Mouse (Mus musculus) hindbrain, embryonic 11.5 days (tissue): ENCODE results near the gene Masp1. TPM values are rescaled to one million over a fixed set of nuclear protein-coding genes. Genes with fewer than 3 reads are reported as not detected.

Experiments
- ATAC-seq: fragments of 200-750 bp; cut with Nextera tagmentation; 2 replicates; pipeline ENCODE4 v1.8.0; 2017; ENCODE audit warnings: mild to moderate bottlenecking, moderate TSS enrichment, moderate library complexity; ENCODE audit not compliant: low FRiP score
- DNase-seq: peaks from one replicate; pipeline ENCODE4 v3.0.0-alpha.2; 2015; ENCODE audit warnings: low spot score
- H3K27ac ChIP-seq: fragments of 300-500 bp; sonication (generic); 2 replicates; pipeline ENCODE4 v1.5.1; 2014; ENCODE audit warnings: mild to moderate bottlenecking, low read depth, low read length
- H3K27me3 ChIP-seq: fragments of 300-500 bp; sonication (generic); 2 replicates; pipeline ENCODE4 v1.6.1; 2014; ENCODE audit warnings: mild to moderate bottlenecking, low read length, moderate library complexity, mixed read lengths; ENCODE audit not compliant: control insufficient read depth, insufficient read depth
- H3K36me3 ChIP-seq: fragments of 300-500 bp; sonication (generic); 2 replicates; pipeline ENCODE4 v1.6.1; 2014; ENCODE audit warnings: mild to moderate bottlenecking, low read length, moderate library complexity, mixed read lengths; ENCODE audit not compliant: control insufficient read depth, insufficient read depth
- H3K4me1 ChIP-seq: fragments of 300-500 bp; sonication (generic); replicated peaks from 2 replicates; pipeline ENCODE4 v1.6.1; 2014; ENCODE audit warnings: low read length, mixed read lengths; ENCODE audit not compliant: control insufficient read depth, insufficient read depth
- H3K4me2 ChIP-seq: fragments of 300-500 bp; sonication (generic); replicated peaks from 2 replicates; pipeline ENCODE4 v1.6.1; 2014; ENCODE audit warnings: mild to moderate bottlenecking, low read depth, low read length
- H3K4me3 ChIP-seq: fragments of 300-500 bp; sonication (generic); 2 replicates; pipeline ENCODE4 v1.5.1; 2014; ENCODE audit warnings: low read depth, low read length
- H3K9ac ChIP-seq: fragments of 300-500 bp; sonication (generic); 2 replicates; pipeline ENCODE4 v1.6.1; 2014; ENCODE audit warnings: low read depth, low read length
- H3K9me3 ChIP-seq: fragments of 300-500 bp; sonication (generic); 2 replicates; pipeline ENCODE4 v1.6.1; 2016; ENCODE audit warnings: low read length; ENCODE audit not compliant: control insufficient read depth
- WGBS: fragments of 180-500 bp; shearing (Covaris S2); extraction: QIAGEN DNeasy Blood & Tissue Kit; methylation state at CpG from one replicate; pipeline ENCODE4 v1.1.7; 2014; 5-methylcytosine and 5-hydroxymethylcytosine counted together
- polyA plus RNA-seq: library from polyadenylated mRNA; unstranded; fragments of >200 nt; fragmentation: Nextera tagmentation; extraction: Ambion mirVana; gene quantifications from 2 replicates; pipeline ENCODE4 v1.2.1, GENCODE M21; 2014

The Masp1 gene
- polyA plus RNA-seq, 1 experiment from 2014 or later, result 24.4 TPM

- Histone ChIP-seq H3K27ac (no peak overlapping the region), H3K4me3 (no peak overlapping the region), H3K9ac (no peak overlapping the region), H3K4me2 (no peak overlapping the region; the same call in 1 of the 2 replicates), H3K9me3 (no peaks in the 10 kb centered on the region), H3K4me1 (peaks cover 4% of the 10 kb centered on the region; the same call in 1 of the 2 replicates), H3K36me3 (no peaks in the 10 kb centered on the region), H3K27me3 (no peaks in the 10 kb centered on the region)
- DNase-seq (no peak), ATAC-seq (no peak)
- WGBS, result 78% methylated on average over 20 of the region's 20 CpGs
Measured at GRCm38 (mm10) chr16:23517754-23518566, 2.7 kb downstream of the Masp1 start.

GRCm38 (mm10) chr16:23517230-23517629 is 3.4 kb downstream of the Masp1 start:
- Histone ChIP-seq H3K4me1 (peaks cover 4% of the 10 kb centered on the region; the same call in 1 of the 2 replicates), H3K4me2 (no peak overlapping the region), H3K4me3 (no peak overlapping the region), H3K36me3 (no peaks in the 10 kb centered on the region), H3K27me3 (no peaks in the 10 kb centered on the region), H3K9ac (no peak overlapping the region), H3K27ac (no peak overlapping the region), H3K9me3 (no peaks in the 10 kb centered on the region)
- DNase-seq (no peak), ATAC-seq (no peak)
- WGBS, result 85% methylated on average over 5 of the region's 5 CpGs

DNA sequence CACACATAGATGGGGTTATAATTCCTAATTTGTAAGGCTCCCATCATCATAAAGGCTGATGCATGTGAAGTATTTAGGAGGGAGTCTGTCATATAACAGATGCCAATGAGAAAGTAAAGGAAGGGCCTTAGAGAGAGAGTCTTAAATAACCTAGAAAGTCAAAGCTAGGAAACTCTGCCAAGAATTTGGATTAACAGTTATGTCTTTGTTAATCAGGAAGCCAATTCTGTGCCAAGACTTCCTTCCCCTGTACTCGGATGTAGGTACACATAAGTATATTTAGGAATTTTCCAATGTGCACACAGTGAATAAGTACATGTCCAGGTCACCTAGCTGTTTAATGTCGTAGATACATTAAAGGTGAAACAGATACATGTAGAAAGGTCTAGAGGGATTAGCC is 4.0 kb downstream of the Masp1 start:
- H3K9me3 ChIP-seq, result no peaks in the 10 kb centered on the region
- H3K27me3 ChIP-seq, result no peaks in the 10 kb centered on the region
- no peak for ATAC-seq
- H3K4me3 ChIP-seq, result no peak overlapping the region
- H3K4me2 ChIP-seq, result no peak overlapping the region
- peaks cover 4% of the 10 kb centered on the region; the same call in 1 of the 2 replicates for H3K4me1 ChIP-seq
- 90% methylated on average over 2 of the region's 2 CpGs for WGBS
- H3K27ac ChIP-seq, result no peak overlapping the region
- no peak for DNase-seq
- H3K9ac ChIP-seq, result no peak overlapping the region
- H3K36me3 ChIP-seq, result no peaks in the 10 kb centered on the region

DNA sequence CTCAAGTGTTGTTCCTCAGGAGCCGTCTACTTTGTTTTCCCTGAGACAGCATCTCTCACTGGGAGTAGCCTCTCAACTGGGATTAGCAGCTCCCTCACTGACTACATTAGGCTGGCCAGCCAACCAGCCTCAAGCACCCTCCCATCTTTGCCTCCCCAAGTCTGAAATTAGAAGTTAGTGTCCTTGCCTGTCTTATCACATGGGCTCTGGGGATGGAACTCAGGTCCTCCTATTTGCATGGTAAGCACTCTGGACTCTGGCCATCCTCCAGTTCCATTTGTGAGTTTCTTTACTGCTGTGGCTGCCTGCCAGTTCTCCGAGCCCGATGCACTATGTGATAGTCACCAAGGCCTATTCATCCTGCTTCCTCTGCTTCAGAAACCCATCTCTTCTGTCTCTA is 4.8 kb downstream of the Masp1 start:
- no peaks in the 10 kb centered on the region for H3K4me1 ChIP-seq
- H3K4me3 ChIP-seq, result no peak overlapping the region
- no peaks in the 10 kb centered on the region for H3K27me3 ChIP-seq
- H3K9me3 ChIP-seq, result no peaks in the 10 kb centered on the region
- ATAC-seq, result no peak
- DNase-seq, result no peak
- no peak overlapping the region for H3K4me2 ChIP-seq
- H3K27ac ChIP-seq, result no peak overlapping the region
- no peak overlapping the region for H3K9ac ChIP-seq
- WGBS, result 87% methylated on average over 3 of the region's 3 CpGs
- H3K36me3 ChIP-seq, result no peaks in the 10 kb centered on the region

- 88% methylated on average over 1 of the region's 1 CpGs for WGBS
- no peak for ATAC-seq
- H3K27ac ChIP-seq, result no peak overlapping the region
Measured at GRCm38 (mm10) chr16:23513401-23513800, 7.2 kb downstream of the Masp1 start.

DNA sequence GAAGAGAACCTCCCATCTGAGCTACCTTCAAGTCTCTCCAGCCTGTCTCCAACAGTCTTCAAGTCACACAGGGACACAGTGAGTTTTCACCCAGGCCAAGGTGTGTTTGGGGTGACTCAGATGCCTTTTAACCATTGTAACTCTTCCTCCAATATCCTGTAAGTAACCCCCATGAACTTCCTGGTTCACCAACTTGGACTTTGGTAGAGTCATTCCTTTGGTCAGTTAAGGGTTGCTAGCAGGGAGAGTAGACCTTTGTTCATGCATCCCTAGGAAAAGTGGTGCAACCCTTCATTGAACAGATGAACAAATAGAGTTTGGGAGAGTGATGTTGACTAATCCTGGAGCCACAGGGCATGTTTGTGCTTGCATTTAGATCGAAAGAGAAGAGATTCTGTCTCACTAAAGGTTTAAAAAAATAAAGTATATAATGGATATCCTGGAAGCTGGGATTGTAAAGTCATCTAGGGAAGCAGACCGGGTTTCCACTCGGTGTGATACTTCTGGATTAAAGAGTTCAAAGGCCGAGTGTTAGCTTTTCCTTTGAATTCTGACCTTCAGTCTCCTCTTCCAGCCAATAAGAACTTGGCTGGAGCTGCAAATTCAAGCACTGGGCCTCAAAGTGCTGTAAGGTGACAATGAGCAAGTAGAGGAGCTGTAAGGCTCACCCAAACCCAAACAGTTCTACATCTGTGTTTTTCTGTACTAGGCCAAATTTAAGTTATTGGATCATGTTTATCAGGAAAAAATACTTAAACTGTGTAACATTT is 9.3 kb downstream of the Masp1 start:
- Histone ChIP-seq H3K4me1 (no peaks in the 10 kb centered on the region), H3K27me3 (no peaks in the 10 kb centered on the region), H3K36me3 (no peaks in the 10 kb centered on the region), H3K9ac (no peak overlapping the region), H3K4me2 (no peak overlapping the region), H3K27ac (no peak overlapping the region), H3K9me3 (no peaks in the 10 kb centered on the region), H3K4me3 (no peak overlapping the region)
- no peak for ATAC-seq
- DNase-seq, result no peak
- WGBS, result 80% methylated on average over 4 of the region's 4 CpGs

More at GRCm38 (mm10) chr16:23513401-23513800, 7.2 kb downstream of the Masp1 start:
- no peaks in the 10 kb centered on the region for H3K9me3 ChIP-seq
- no peaks in the 10 kb centered on the region for H3K4me1 ChIP-seq
- DNase-seq, result no peak
- no peak overlapping the region for H3K9ac ChIP-seq
- H3K4me3 ChIP-seq, result no peak overlapping the region
- H3K27me3 ChIP-seq, result no peaks in the 10 kb centered on the region
- no peaks in the 10 kb centered on the region for H3K36me3 ChIP-seq
- H3K4me2 ChIP-seq, result no peak overlapping the region

DNA sequence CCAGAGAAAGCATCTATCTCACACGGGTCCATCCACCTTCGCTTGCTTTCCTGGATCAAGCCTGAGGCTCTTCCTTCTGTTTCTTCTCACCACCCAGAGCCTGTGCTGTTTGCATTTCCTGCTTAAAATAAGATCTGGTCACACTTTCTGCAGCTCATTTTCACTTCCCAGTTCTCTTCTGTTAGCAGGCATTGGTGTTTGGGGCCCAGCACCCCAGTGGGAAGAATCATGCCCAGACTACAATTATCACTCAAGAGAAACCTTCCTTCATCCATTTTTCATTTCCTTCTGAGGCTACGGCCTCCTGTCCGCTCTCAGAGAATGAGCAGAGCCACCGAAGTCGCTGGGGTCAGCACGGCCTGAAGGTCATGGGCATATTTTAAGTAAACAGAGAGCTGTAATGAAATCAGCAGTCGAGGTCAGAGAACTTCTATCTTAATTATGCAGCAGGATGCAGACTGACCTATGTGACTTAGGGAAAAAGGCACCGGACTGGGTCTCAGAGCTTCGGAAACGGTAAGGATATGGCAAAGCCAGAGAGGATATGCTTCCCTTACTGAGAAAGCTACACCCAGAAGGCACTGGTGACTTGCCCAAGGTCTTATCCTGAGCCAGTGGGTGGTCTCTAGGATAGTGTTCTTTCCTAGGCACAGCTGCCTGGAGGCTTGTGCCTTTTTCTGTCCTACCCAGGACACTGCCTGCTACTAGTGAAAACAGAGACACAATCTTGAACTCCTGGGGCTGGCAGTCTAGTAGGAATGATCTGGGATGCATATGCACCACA is 14.5 kb downstream of the Masp1 start:
- no peak for DNase-seq
- H3K4me3 ChIP-seq, result no peak overlapping the region
- H3K27me3 ChIP-seq, result no peaks in the 10 kb centered on the region
- H3K27ac ChIP-seq, result 0 out of 2 replicates have a peak overlapping the region, but pooled peaks have one; percentile 79
- no peaks in the 10 kb centered on the region for H3K36me3 ChIP-seq
- no peaks in the 10 kb centered on the region for H3K9me3 ChIP-seq
- no peak overlapping the region for H3K9ac ChIP-seq
- 40% methylated on average over 11 of the region's 11 CpGs for WGBS
- peaks cover 8% of the 10 kb centered on the region for H3K4me1 ChIP-seq
- H3K4me2 ChIP-seq, result no peak overlapping the region
- ATAC-seq, result no peak

DNA sequence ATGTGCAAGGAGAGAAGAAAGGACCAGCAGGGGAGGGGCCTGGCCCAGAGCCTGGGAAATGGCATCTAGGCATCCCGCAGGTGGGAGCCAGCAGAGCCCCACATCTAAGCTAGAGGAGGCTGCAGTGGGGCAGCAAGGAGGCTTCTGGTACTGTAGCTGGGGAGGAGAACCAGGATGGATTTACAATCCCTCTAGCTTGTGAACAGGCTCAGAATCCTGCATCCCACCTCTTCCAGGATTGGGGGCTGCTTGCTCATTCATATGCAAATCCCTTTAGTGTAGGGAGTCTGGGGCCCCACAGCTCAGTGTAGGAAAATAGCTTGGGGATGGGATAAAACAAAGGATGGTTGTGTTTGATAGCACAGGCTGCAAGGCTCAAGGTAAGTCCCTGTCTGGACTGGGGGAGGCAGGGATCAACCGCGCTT is 16.3 kb downstream of the Masp1 start:
- ATAC-seq, result peak; percentile 94
- WGBS, result 13% methylated on average over 3 of the region's 3 CpGs
- no peaks in the 10 kb centered on the region for H3K36me3 ChIP-seq
- no peak overlapping the region for H3K4me3 ChIP-seq
- H3K9me3 ChIP-seq, result no peaks in the 10 kb centered on the region
- H3K4me2 ChIP-seq, result no peak overlapping the region
- no peak overlapping the region for H3K9ac ChIP-seq
- DNase-seq, result peak; percentile 47
- H3K27ac ChIP-seq, result peak overlapping the region; percentile 79
- H3K27me3 ChIP-seq, result no peaks in the 10 kb centered on the region
- H3K4me1 ChIP-seq, result peaks cover 8% of the 10 kb centered on the region
